Mouse (Mus musculus) G1E (cell line): ENCODE measurements around the gene Mtf1. TPM values are rescaled to one million over a fixed set of nuclear protein-coding genes. Genes with fewer than 3 reads are reported as not detected.
A peak's percentile ranks its signal among the peaks of the same experiment; 100 is the strongest.

Experiments used
- ATAC-seq: 2 replicates; pipeline ENCODE4 v1.8.0; 2016; ENCODE audit warnings: mild to moderate bottlenecking; ENCODE audit not compliant: insufficient number of reproducible peaks, poor library complexity, low FRiP score, severe bottlenecking; ENCODE audit errors: extremely low read depth
- DNase-seq: peaks from one replicate; pipeline ENCODE4 v3.0.0; 2012; ENCODE audit warnings: low spot score
- H3K27me3 ChIP-seq: 2 replicates; pipeline ENCODE4 v1.6.1; 2012; ENCODE audit warnings: mild to moderate bottlenecking, low read length, inconsistent platforms; ENCODE audit not compliant: insufficient read depth
- H3K36me3 ChIP-seq: replicated peaks from 2 replicates; pipeline ENCODE3; 2012; ENCODE audit warnings: mild to moderate bottlenecking, inconsistent platforms
- H3K4me1 ChIP-seq: 2 replicates; pipeline ENCODE4 v1.6.1; 2012; ENCODE audit warnings: low read depth, low read length, inconsistent platforms, mixed read lengths; ENCODE audit not compliant: insufficient read depth
- H3K4me3 ChIP-seq: 2 replicates; pipeline ENCODE4 v1.5.1; 2012; ENCODE audit warnings: low read depth, mild to moderate bottlenecking, inconsistent platforms, low read length, moderate library complexity, mixed read lengths
- H3K9me3 ChIP-seq: replicated peaks from 2 replicates; pipeline ENCODE4 v1.6.1; 2012; ENCODE audit warnings: inconsistent platforms
- CTCF ChIP-seq: IDR thresholded peaks from 2 replicates; pipeline ENCODE4 v1.5.1; 2012; ENCODE audit warnings: low read depth, low read length, inconsistent platforms, mixed read lengths
- GATA1 ChIP-seq: IDR thresholded peaks from 2 replicates; pipeline ENCODE4 v1.6.1; 2012; ENCODE audit warnings: borderline replicate concordance, low read length, inconsistent platforms, mixed read lengths
- GATA2 ChIP-seq: IDR thresholded peaks from 2 replicates; pipeline ENCODE4 v1.6.1; 2012; ENCODE audit warnings: low read depth, low read length, inconsistent platforms, borderline replicate concordance
- POLR2AphosphoS5 ChIP-seq: IDR thresholded peaks from 2 replicates; pipeline ENCODE4 v1.6.1; 2012; ENCODE audit warnings: low read depth, low read length, inconsistent platforms; ENCODE audit not compliant: insufficient replicate concordance
- TAL1 ChIP-seq: conservative IDR thresholded peaks from 2 replicates; pipeline ENCODE4 v1.6.1; 2012; ENCODE audit warnings: low read depth, low read length, inconsistent platforms, mixed read lengths
- polyA plus RNA-seq: library from polyadenylated mRNA; stranded (reverse); fragments of >175 nt; gene quantifications from 2 replicates; pipeline ENCODE4 v1.2.3, GENCODE M21; 2012
- total RNA-seq, 2 experiments: library from RNA; stranded (forward) in 1 of 2; stranded (reverse) in 1 of 2; fragments of 200-1000 nt in 1 of 2; fragments of >200 nt in 1 of 2; fragmentation: Nextera tagmentation in 1 of 2; gene quantifications; 2 replicates each; pipeline ENCODE4 v1.2.3; 2014 to 2017

The Mtf1 gene
- total RNA-seq (2014; fragmentation: Nextera tagmentation) = 21.5 and 31.5 TPM in 2 replicates
- total RNA-seq (2017) = 20.7 and 22.5 TPM in 2 replicates
- 7.6 and 9.7 TPM in 2 replicates for polyA plus RNA-seq

GRCm38 (mm10) chr4:124801552-124802308 lies at the start of gene Mtf1:
TSS of gene Mtf1 (plus strand) at chr4:124802104.
- Histone ChIP-seq H3K9me3 (no peaks in the 10 kb centered on the region), H3K4me1 (peaks cover 54% of the 10 kb centered on the region), H3K27me3 (no peaks in the 10 kb centered on the region), H3K36me3 (peaks cover 77% of the 10 kb centered on the region), H3K4me3 (peak within 1 kb of the TSS; percentile 96)
- peak; percentile 35 for ATAC-seq
- TF ChIP-seq GATA2 (no peak), GATA1 (no peak), POLR2AphosphoS5 (no peak), CTCF (peak; percentile 52), TAL1 (no peak)
- DNase-seq = peak; percentile 53

- Histone ChIP-seq H3K9me3 (no peaks in the 10 kb centered on the region), H3K27me3 (no peaks in the 10 kb centered on the region), H3K4me3 (peak overlapping the region; percentile 99), H3K36me3 (peaks cover 53% of the 10 kb centered on the region), H3K4me1 (peaks cover 81% of the 10 kb centered on the region)
- TF ChIP-seq TAL1 (peak; percentile 96), CTCF (no peak), GATA2 (peak; percentile 69; the same call in 1 of the 2 replicates)
- DNase-seq (peak; percentile 70), ATAC-seq (peak; percentile 82)
Observed at GRCm38 (mm10) chr4:124752281-124753199, 49.4 kb upstream of the Mtf1 start.

- ATAC-seq (no peak), DNase-seq (no peak)
- Histone ChIP-seq H3K4me3 (no peak overlapping the region; the same call in 1 of the 2 replicates), H3K27me3 (no peaks in the 10 kb centered on the region), H3K9me3 (no peaks in the 10 kb centered on the region), H3K36me3 (peaks cover 66% of the 10 kb centered on the region), H3K4me1 (peaks cover 87% of the 10 kb centered on the region)
- TF ChIP-seq TAL1 = no peak
- TF ChIP-seq GATA1 = no peak
- no peak for TF ChIP-seq GATA2
- no peak for TF ChIP-seq POLR2AphosphoS5
- TF ChIP-seq CTCF = no peak
Observed at GRCm38 (mm10) chr4:124755526-124755925, 46.4 kb upstream of the Mtf1 start.

GRCm38 (mm10) chr4:124759305-124759811 lies 42.5 kb upstream of the Mtf1 start:
- Histone ChIP-seq H3K9me3 (no peaks in the 10 kb centered on the region), H3K27me3 (no peaks in the 10 kb centered on the region), H3K4me1 (peaks cover 79% of the 10 kb centered on the region), H3K4me3 (peak overlapping the region; percentile 37; the same call in 1 of the 2 replicates), H3K36me3 (peaks cover 86% of the 10 kb centered on the region)
- ATAC-seq (peak; percentile 87), DNase-seq (peak; percentile 51)
- TF ChIP-seq CTCF = no peak
- no peak for TF ChIP-seq GATA2
- TF ChIP-seq GATA1 = no peak
- no peak for TF ChIP-seq POLR2AphosphoS5
- 0 out of 2 replicates have a peak, but pooled peaks have one; percentile 22 for TF ChIP-seq TAL1

- H3K4me3 ChIP-seq = no peak overlapping the region
- no peak for TF ChIP-seq CTCF
- no peak for TF ChIP-seq POLR2AphosphoS5
- no peak for TF ChIP-seq GATA1
- TF ChIP-seq GATA2 = no peak
- TF ChIP-seq TAL1 = no peak
- H3K9me3 ChIP-seq = no peaks in the 10 kb centered on the region
- ATAC-seq (no peak), DNase-seq (no peak)
- peaks cover 86% of the 10 kb centered on the region for H3K36me3 ChIP-seq
- H3K27me3 ChIP-seq = no peaks in the 10 kb centered on the region
- H3K4me1 ChIP-seq = peaks cover 77% of the 10 kb centered on the region
Observed at GRCm38 (mm10) chr4:124761201-124761600, 40.7 kb upstream of the Mtf1 start.
